Mouse (Mus musculus) thymus, postnatal 10 days (tissue): ENCODE data around the gene Pum1.

Experiments
- DNase-seq, 2 experiments: peaks; one replicate each; pipeline ENCODE4 v3.0.0; 2021; ENCODE audit warnings: low spot score in 2 of 2

Pum1 gene

DNA sequence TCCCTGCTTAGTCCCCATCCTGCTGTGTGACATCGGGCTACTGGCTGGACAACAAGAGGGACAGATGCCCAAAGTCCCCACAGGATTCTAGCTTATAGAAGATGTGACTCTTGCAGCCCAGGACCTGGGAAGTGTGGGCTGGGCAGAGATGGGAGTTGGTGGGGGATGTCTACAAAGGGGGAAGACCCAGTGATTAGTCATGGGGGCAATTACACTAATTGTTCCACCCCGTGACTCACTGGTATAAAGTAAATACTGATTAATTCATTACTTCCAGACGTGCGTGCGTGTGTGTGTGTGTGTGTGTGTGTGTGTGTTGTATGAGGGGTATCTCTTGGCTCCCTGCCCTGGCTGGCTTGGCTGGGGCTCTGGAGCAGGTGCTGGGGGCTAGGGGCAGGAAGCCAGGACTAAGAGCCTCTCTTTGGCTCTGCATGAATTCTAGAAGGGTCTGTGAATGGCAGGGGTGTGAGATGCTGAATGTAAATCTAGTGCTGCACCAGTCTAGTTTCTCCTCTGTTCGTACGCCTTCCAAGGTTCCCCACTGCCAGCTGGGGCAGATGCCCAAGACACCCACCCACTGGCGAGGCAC is 151.7 kb downstream of the Pum1 start:
- DNase-seq = no peak

DNA sequence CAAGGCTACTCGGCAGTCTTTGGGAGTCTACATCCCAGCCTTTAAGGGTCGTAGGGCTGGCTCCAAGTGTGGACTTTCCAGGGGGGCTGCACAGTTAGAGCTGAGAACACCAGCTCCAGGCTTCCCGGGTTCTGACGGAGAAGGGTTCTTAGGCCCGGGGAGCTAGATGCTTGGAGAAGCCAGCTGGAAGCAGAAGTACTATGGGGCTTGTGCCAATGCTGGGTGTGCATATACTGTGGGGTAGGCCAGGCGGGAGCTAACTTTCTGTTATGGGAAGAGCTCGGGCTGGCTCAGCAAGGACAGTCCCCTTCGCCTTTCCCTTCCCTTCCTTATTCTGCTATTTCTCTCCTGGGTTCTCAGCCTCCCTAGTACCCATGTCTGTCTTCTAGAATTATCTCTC is 152.7 kb downstream of the Pum1 start:
- no peak for DNase-seq

DNA sequence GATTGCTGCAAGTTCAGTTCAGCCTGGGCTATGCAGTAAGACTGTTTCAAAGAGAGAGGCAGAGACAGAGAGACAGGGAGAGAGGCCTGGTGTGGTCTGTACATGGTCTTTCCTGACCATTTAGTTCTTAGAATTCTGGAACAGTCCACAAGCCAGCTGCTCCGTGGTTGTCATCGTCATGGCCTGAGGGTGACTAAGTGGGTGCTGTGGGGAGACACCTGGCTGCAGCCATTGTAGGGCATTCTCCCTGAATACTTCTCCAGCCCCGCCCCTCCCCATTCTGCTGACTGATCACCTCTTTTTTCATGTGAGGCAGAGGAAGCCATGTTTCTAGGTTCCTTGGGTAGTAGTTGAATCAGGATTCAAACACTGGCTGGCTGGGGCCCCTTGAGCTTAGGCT is 156.7 kb downstream of the Pum1 start:
- DNase-seq = no peak

DNA sequence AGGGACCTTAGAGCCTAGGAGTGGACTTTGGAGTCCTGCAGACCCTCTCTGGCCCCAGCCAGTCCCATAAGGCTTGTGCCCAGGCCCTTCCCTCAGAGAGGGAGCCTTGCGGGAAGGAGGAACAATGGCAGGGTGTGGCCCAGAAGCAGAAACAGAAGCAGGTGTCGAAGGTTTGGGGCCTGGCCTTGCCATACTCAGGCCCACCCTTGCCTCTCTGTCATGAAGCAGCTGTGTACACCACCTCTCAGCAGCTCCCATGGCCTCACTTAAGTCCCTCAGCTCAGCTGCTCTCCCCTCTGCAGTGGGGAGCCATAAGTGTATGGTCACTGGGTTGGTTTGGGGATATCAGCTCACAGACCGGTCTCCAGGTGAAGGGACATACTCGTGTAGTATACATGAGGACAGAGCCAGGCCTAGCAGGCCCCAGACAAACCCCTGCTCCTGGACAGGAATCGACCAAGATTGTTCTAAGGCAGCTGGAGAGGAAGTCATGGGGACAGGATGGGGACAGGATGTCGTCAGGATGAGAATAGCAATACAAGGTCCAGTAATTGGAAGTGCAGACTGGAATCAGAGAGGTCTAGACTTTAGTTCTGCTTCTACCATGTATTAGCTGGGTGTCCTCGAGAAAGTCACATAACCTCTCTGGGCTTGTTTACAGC is 157.6 kb downstream of the Pum1 start:
- no peak for DNase-seq

DNA sequence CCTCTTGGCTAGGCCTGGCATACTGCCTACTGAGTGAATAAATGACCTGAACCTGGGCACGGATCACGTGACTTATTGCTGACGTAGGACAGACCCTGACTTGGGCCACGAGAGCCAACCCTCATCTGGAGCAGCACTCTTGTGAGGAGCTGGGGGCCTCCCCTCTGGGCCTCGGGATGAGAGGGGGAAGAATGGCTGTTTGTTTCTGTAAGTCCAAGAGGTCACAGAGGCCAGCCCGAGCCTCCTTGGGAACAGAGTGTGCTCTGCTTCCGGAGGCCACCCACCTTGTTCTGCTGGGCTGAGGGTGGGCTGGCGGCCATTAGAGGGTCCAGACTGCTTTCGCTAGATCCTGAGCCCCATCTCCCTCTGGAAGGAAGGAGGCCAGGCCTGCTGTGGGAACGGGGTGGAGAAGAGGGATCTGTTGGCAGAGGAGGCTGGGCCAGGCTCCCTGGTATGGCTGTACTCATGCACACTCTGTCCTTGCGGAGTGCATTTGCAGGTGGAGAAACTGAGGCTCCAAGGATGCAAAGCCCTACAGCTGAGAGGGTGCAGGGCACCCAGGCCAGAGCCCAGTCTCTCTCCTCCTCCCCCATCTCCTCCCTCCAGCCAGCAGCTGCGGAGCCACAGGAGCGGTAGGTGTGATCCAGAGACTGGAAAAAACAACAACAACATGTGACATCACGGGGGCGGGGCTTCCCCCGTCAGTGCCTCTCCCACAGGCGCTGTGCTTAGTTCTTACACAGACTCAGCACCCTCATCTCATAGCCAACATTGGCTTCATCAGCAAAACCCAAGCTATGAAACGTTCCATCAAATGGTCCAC is 165.9 kb downstream of the Pum1 start:
- no peak for DNase-seq
